Mouse (Mus musculus) T-cell, adult 2 months (primary cell): ENCODE measurements around the gene Olfr1417.
A peak's percentile ranks its signal among the peaks of the same experiment; 100 is the strongest.

Experiments
- DNase-seq: peaks from one replicate; pipeline ENCODE4 v3.0.0; 2022; ENCODE audit warnings: low spot score

Gene Olfr1417

DNA sequence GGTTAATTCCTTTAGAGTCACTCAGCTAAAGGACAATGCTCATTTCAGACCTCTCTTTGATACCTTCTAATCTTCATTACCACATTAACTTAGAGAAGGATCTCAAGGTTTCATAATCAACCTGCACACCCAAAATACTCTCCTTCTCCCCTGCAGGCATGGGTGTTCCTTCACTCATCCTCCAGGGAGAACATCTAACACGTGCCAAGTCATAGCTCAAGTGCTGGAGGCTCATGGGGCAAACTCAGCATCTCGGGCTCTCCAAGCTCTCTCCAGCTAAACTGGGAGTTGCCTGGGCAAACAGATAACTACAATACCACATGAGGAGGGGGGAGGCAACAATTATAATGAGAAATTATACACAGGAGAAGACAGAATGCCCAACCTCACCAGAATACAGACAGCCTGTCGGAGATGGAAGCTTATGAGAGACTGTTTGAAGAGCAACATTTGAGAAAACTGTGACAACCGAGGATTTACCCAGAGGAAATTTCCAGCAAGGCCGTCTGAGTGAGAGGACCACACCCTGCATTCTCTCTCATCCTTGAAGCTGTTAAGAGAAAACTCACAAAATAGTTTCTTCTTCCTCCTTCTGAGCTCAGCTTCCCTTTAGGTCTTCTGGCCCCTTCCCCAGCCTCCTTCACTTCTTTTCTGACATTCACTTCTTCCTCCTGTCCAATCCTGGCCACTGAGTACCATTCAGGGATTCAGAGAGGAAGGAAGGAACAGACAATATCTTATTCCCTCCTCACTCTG lies 28.8 kb downstream of the Olfr1417 start:
- no peak for DNase-seq

DNA sequence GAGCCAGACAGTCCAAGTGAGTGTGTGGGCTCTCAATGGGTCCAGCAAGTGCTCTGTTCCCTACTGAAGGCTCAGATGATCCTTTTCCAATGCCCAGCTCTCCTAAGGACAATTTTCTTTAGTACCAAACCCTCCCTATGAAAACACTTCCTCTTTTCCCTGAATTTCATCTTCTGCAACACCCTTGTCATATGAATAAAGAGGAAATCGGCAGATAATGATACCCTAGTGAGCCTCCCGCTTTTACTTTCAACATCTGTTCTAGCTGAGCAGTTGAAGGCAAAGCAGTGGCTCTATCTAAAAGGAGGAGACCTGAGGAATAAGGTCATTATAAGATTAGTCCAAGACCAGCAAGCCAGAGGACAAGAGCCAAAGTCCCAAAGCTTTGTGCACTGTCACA lies 30.6 kb downstream of the Olfr1417 start:
- no peak for DNase-seq

DNA sequence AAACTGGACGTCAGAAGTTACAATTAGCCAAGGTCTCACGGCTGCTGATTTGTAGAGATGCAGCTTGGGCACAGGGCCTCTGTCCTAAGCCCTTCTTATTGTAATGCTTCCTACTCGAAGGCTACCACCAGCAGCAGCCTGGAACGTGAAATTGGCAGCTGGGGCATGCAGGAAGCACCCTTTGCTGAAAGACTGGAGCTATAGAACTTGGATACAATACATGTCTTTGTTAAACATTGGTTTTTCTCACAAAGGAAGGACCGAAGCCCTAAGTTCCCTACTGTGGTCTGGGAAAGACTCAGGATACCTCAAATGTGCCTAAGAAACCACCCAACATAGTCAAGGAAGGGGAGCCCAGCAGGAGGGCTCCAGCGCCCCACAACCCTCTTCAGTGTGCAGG lies 31.2 kb downstream of the Olfr1417 start:
- no peak for DNase-seq

- peak; percentile 65 for DNase-seq
These were observed 31.8 kb downstream of the Olfr1417 start for GRCm38 (mm10) chr19:11807251-11807650.

DNA sequence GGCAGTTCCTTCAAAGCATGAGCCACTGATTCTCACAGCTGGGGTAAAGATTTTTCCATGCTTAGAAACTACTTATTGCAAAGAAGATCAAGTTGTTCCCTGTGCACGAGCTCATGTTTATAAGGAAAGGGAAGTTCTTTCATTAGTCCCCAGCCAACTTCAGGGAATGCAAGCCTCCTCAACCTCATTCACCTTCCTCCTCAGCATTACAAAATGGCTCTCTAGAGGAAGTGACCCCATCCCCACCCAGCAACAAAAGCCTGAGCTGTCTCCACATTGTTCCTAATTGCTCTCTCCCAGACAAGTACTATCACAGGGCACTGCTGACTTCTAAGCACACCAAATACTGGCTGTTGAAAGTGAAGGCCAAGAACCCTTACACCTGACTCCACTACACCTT lies 34.6 kb downstream of the Olfr1417 start:
- DNase-seq: no peak

DNA sequence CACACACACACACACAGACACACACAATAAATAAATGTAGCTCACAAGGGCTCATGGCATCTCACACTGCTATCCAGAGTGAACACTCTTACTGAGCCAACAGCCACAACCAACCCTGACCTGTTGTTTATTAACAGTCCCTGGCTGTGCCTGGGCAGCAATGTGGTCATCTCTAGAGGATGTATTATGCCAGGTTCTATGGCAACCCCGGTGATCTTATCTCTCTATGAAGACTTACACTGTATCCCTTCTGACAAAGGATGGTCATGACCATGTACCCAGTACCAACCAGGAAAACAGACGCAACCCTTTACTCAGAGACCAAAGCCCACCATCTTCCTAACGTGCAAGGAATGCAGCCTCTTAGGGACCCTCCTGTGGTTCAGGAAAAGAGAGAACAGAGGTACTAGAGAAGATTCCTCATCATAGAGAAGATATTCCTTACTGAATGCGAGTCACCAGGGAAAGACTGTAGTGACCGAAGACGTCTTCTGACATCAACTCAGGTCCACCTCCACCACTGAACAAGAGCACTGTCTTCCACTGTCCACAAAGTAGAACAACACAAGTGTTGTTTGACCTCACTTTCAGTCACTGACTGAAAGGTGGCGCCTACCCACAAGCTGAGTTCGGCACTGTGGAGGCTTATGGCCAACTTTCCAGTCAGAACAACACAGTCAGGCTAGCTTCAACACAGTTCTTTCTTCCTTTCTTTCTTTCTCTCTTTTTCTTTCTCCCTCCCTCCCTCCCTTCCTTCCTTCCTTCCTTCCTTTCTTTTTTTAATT lies 38.3 kb downstream of the Olfr1417 start:
- no peak for DNase-seq

- DNase-seq: no peak
These were observed 44.6 kb downstream of the Olfr1417 start for GRCm38 (mm10) chr19:11794447-11794846.

DNA sequence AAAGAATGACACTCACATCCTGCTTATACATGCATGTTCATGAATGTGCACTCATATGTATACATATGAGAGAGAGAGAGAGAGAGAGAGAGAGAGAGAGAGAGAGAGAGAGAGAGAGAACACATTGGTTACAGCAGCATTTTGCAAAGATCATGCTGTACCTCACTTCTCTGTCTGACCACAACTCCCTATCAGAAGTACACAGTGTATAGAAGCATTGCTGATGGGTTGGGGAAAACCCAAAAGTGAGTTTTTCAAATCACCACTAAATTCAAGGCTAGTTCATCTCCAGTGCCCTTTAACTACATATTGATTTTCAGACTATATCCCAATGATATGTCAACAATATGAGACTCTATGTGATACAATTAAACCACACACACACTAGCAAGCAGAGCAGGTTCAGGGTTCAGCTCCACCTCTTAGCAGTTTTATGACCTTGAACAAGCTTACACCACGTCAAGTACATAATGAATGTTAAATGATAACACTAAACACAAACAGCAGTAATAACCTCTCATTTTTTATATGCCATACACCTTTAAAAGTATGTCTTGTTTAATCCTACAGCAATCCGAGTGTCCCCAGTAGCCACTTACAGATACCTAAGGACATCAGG lies 45.2 kb downstream of the Olfr1417 start:
- no peak for DNase-seq

DNA sequence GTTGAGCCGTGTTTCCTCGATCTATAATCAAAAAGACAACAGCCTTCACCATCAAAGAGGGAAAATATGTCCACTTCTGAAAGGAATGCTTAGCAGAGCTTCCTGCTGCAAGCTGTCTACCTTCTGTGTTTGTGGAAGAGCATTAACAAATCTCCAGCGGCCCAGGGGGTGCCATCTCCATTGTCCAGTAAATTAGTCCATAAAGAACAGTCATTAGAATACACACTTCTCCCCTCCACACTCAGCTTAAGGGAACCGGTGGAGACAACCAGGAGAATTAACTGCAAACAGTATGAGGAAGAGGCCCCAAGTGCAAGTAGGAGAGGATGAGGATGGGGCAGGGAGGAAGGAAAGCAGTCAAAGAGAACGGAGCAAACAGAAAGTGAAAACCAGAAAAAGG lies 47.2 kb downstream of the Olfr1417 start:
- no peak for DNase-seq

GRCm38 (mm10) chr19:11788876-11789275 lies 50.1 kb downstream of the Olfr1417 start:
- DNase-seq: no peak

DNA sequence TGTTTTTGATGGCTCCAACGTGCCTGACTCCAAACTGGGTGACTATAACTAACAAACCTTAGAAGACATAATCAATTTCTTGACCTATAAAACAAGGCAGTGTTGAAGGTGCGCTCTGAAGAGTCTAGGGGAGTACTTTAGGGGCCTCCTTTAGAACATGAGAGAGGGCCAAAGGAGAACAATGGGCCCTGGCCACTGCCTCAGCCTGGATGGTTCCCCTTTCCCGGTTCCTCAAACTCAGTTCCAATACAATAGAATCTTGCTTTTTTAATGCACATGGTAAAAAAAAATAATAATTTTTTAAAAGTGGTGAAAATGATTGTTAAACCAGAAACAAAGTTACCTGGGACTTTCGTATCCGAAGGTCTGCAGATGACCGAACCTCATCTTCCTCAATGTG lies 51.2 kb downstream of the Olfr1417 start:
- no peak for DNase-seq

DNA sequence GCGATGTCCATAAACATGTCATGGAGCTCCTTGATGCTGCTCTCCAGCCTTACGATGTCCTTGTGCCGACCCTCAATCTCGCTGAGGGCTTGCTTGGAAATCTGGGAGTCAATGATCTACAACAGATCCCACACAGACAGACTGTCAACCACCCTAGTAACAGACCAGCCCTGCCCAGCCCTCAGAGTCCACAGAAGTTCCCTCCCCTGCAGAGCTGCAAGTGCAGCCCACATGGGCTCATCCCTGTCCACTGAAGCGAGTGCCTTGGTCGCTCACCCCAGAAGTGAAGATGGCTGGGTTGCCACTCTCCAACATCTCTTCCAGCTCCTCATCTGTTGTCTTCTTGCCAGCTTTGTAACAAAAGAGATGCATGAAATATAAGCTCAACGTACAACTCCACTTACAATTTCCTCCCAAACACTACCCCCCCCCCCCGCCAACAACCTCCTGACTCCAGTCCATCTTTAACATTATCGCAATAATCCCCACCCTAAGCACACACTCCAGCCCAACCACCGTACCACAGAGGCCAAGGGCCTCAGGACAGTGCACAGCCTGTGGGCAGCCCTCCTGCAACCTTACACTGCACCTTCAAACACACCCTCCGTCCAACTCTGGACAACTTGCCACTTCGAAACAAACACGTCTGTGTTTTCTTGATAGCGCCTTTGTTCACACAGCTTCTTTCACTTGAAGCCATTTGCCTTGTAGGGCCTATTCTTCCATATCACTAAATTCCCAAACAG lies 53.4 kb downstream of the Olfr1417 start:
- no peak for DNase-seq

DNA sequence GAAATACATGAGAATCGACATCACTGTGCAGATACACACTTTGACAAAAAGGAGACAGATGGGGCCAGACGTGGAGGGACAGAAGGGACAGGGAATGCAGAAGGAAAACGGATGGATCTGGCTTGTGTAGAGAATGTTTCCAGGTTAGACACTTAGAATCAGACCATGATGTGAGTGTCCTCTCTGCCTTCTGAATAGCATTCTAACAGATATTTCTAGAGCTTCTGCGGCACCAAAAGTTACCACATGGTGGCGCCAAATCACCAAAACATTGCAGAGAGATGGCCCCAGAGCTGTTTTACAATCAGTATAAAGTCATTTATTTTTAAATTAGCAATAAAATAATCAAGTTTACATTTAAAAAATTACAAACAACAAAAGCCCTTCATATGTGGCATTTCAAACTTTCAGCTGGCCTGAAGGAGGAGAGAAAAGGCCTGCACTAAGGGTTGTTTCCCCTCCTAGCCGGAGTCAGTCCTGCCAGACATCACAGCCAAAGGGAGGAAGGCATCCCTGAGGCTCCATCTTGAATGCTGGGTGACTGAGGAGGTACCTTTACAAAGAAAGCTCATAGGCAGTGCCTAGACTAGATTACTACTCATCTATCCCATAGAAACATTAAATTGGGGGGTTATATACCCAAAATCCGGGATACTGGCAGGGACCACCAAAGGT lies 61.7 kb downstream of the Olfr1417 start:
- DNase-seq: peak; percentile 38
